Mouse (Mus musculus) heart, embryonic 10.5 days (tissue): ENCODE measurements around the gene Myt1. TPM values are rescaled to one million over a fixed set of nuclear protein-coding genes. Genes with fewer than 3 reads are reported as not detected.
A peak's percentile ranks its signal among the peaks of the same experiment; 100 is the strongest.

ENCODE experiments used
- DNase-seq: peaks from one replicate; pipeline ENCODE4 v3.0.0-alpha.2; 2017; ENCODE audit warnings: low spot score
- H3K27ac ChIP-seq: fragments of 300-500 bp; sonication (generic); 2 replicates; pipeline ENCODE4 v1.5.1; 2016; ENCODE audit warnings: mild to moderate bottlenecking
- H3K27me3 ChIP-seq: fragments of 300-500 bp; sonication (generic); 2 replicates; pipeline ENCODE4 v1.6.1; 2016; ENCODE audit warnings: mild to moderate bottlenecking; ENCODE audit not compliant: poor library complexity, insufficient read depth, severe bottlenecking
- H3K36me3 ChIP-seq: fragments of 300-500 bp; sonication (generic); 2 replicates; pipeline ENCODE4 v1.6.1; 2016; ENCODE audit warnings: mild to moderate bottlenecking, moderate library complexity
- H3K4me1 ChIP-seq: fragments of 300-500 bp; sonication (generic); 2 replicates; pipeline ENCODE4 v1.6.1; 2016; ENCODE audit warnings: mild to moderate bottlenecking
- H3K4me3 ChIP-seq: fragments of 300-500 bp; sonication (generic); 2 replicates; pipeline ENCODE4 v1.5.1; 2016; ENCODE audit warnings: mild to moderate bottlenecking, moderate library complexity
- H3K9me3 ChIP-seq: fragments of 300-500 bp; sonication (generic); 2 replicates; pipeline ENCODE4 v1.6.1; 2016; ENCODE audit warnings: mild to moderate bottlenecking, moderate library complexity
- WGBS: fragments of 180-500 bp; shearing (Covaris S2); methylation state at CpG from one replicate; pipeline ENCODE4 v1.1.7; 2016; 5-methylcytosine and 5-hydroxymethylcytosine counted together
- polyA plus RNA-seq: library from polyadenylated mRNA; unstranded; fragments of >200 nt; fragmentation: Nextera tagmentation; extraction: Ambion mirVana; gene quantifications from 2 replicates; pipeline ENCODE4 v1.2.1, GENCODE M21; 2016

Myt1 gene
- polyA plus RNA-seq, 1 experiment from 2014 or later, result 0.05 TPM

DNA sequence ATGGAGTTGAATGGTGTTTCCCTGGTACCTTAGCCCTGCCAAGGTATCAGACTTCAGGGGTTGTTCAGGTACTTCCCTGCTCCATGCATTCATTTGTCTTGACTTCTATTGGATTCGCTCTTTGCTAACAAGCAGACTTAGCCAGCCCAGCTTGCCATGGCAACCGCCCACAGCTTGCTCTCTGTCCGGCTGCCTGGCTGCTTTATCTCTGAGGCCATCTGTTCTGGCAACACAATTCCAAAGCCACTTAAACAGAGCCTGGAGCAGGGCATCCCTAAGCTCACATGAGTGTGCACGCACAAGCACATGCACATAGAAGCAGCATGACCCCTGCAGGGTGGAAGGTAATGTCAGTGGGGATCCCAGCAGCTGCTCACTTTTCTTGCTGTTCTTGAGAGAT, 4.1 kb upstream of the Myt1 start:
- no peaks in the 10 kb centered on the region for H3K36me3 ChIP-seq
- H3K4me3 ChIP-seq, result no peak overlapping the region
- H3K27me3 ChIP-seq, result peaks cover 15% of the 10 kb centered on the region; the same call in 1 of the 2 replicates
- WGBS, result 43% methylated on average over 4 of the region's 4 CpGs
- H3K4me1 ChIP-seq, result peaks cover 3% of the 10 kb centered on the region; the same call in 1 of the 2 replicates
- no peak for DNase-seq
- H3K27ac ChIP-seq, result no peak overlapping the region
- H3K9me3 ChIP-seq, result no peaks in the 10 kb centered on the region

GRCm38 (mm10) chr2:181763886-181764527, 875 bp downstream of the Myt1 start:
- Histone ChIP-seq H3K4me3 (no peak overlapping the region), H3K9me3 (no peaks in the 10 kb centered on the region), H3K27ac (no peak overlapping the region), H3K36me3 (no peaks in the 10 kb centered on the region), H3K4me1 (peaks cover 2% of the 10 kb centered on the region; the same call in 1 of the 2 replicates), H3K27me3 (peaks cover 15% of the 10 kb centered on the region; the same call in 1 of the 2 replicates)
- 39% methylated on average over 14 of the region's 14 CpGs for WGBS
- no peak for DNase-seq

DNA sequence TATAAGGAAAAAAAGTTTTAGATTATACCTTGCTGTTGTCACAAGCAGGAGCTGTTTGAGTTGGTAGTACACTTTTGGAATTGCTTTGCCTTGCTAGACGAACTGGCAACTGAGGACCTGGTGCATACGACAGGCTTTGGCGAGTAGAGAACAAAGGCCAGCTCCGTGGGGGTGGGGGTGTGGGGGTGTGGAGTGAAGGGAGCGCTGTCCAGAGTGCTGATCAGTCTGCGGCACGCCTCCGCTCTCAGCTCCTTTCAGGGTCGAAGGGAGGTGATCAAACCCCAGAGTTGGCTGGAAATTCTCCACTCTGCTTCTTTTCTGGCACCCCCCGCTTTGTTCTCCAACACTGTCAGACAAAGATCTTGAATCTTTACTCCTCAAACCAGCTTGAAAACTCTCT, 1.5 kb downstream of the Myt1 start:
- Histone ChIP-seq H3K4me3 (no peak overlapping the region), H3K4me1 (no peaks in the 10 kb centered on the region), H3K9me3 (no peaks in the 10 kb centered on the region), H3K27me3 (peaks cover 15% of the 10 kb centered on the region; the same call in 1 of the 2 replicates), H3K27ac (no peak overlapping the region), H3K36me3 (no peaks in the 10 kb centered on the region)
- peak; percentile 76 for DNase-seq
- whole genome bisulfite sequencing, result 2% methylated on average over 10 of the region's 10 CpGs

GRCm38 (mm10) chr2:181765251-181765650, 2.1 kb downstream of the Myt1 start:
- no peaks in the 10 kb centered on the region for H3K36me3 ChIP-seq
- peaks cover 15% of the 10 kb centered on the region; the same call in 1 of the 2 replicates for H3K27me3 ChIP-seq
- no peak overlapping the region for H3K4me3 ChIP-seq
- WGBS, result 80% methylated on average over 4 of the region's 4 CpGs
- H3K4me1 ChIP-seq, result no peaks in the 10 kb centered on the region
- no peaks in the 10 kb centered on the region for H3K9me3 ChIP-seq
- no peak for DNase-seq
- no peak overlapping the region for H3K27ac ChIP-seq

DNA sequence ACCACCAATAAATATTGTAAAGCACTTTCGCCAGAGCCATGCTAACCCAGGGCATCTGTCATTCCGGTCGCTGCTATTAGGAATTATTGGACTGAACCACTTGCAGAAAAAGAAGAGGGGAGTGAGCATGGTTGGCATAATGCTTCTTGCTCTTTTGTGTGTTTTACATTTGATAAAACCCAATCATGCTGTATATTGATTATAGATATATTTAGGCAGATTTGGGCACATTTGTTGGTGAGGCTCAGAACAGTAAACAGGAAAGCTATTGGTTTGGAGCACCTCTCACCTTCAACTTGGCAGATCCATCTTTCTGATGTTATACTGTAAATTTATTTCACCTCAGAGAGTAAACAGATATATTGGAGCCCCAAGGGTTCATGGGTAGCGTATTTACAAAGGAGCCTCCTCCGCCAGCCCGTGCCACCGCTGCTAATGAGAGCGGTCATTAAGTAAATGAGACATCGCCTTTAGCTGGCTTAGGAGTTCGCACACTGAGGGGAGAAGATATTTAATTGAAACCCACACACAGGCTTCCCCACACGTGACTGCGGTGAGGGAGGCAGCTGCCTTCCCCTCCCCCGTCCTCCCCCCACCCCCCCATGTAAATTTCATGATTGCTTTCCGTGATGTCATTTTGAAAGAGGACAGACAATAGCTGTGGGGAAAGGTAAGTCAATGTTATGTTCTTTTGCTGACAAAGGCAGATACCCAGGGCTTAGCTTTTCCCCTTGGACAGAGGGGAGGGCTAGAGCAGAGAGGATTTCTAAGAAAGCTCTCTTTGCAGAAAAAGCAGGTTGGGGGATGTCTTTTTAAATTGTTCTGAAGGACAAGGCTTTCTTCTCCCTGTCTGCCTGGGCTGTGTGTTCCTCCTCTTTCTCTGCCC, 3.8 kb downstream of the Myt1 start:
- Histone ChIP-seq H3K4me3 (no peak overlapping the region), H3K36me3 (no peaks in the 10 kb centered on the region), H3K9me3 (no peaks in the 10 kb centered on the region), H3K27me3 (peaks cover 15% of the 10 kb centered on the region; the same call in 1 of the 2 replicates), H3K4me1 (no peaks in the 10 kb centered on the region), H3K27ac (no peak overlapping the region)
- 63% methylated on average over 14 of the region's 14 CpGs for WGBS
- DNase-seq, result no peak

GRCm38 (mm10) chr2:181768451-181768850, 5.3 kb downstream of the Myt1 start:
- Histone ChIP-seq H3K36me3 (no peaks in the 10 kb centered on the region), H3K4me1 (no peaks in the 10 kb centered on the region), H3K4me3 (no peak overlapping the region), H3K9me3 (no peaks in the 10 kb centered on the region), H3K27me3 (peaks cover 5% of the 10 kb centered on the region; the same call in 1 of the 2 replicates), H3K27ac (no peak overlapping the region)
- no peak for DNase-seq

GRCm38 (mm10) chr2:181769397-181769796, 6.3 kb downstream of the Myt1 start:
- Histone ChIP-seq H3K9me3 (no peaks in the 10 kb centered on the region), H3K4me1 (no peaks in the 10 kb centered on the region), H3K27me3 (no peaks in the 10 kb centered on the region), H3K36me3 (no peaks in the 10 kb centered on the region), H3K4me3 (no peak overlapping the region), H3K27ac (no peak overlapping the region)
- DNase-seq, result no peak
- 84% methylated on average over 2 of the region's 2 CpGs for WGBS

GRCm38 (mm10) chr2:181773203-181773602, 10.1 kb downstream of the Myt1 start:
- 67% methylated on average over 2 of the region's 2 CpGs for whole genome bisulfite sequencing
- Histone ChIP-seq H3K27ac (no peak overlapping the region), H3K4me3 (no peak overlapping the region), H3K36me3 (no peaks in the 10 kb centered on the region), H3K4me1 (no peaks in the 10 kb centered on the region), H3K9me3 (no peaks in the 10 kb centered on the region), H3K27me3 (no peaks in the 10 kb centered on the region)
- DNase-seq, result no peak

GRCm38 (mm10) chr2:181775786-181776185, 12.7 kb downstream of the Myt1 start:
- H3K9me3 ChIP-seq, result no peaks in the 10 kb centered on the region
- H3K36me3 ChIP-seq, result no peaks in the 10 kb centered on the region
- no peak for DNase-seq
- 69% methylated on average over 1 of the region's 1 CpGs for WGBS
- H3K4me1 ChIP-seq, result no peaks in the 10 kb centered on the region
- no peaks in the 10 kb centered on the region for H3K27me3 ChIP-seq
- no peak overlapping the region for H3K4me3 ChIP-seq
- H3K27ac ChIP-seq, result no peak overlapping the region

- Histone ChIP-seq H3K27me3 (no peaks in the 10 kb centered on the region), H3K4me1 (no peaks in the 10 kb centered on the region), H3K4me3 (no peak overlapping the region), H3K9me3 (no peaks in the 10 kb centered on the region), H3K27ac (no peak overlapping the region), H3K36me3 (no peaks in the 10 kb centered on the region)
- no peak for DNase-seq
- 52% methylated on average over 2 of the region's 2 CpGs for WGBS
Observed at GRCm38 (mm10) chr2:181777715-181778114, 14.6 kb downstream of the Myt1 start.

DNA sequence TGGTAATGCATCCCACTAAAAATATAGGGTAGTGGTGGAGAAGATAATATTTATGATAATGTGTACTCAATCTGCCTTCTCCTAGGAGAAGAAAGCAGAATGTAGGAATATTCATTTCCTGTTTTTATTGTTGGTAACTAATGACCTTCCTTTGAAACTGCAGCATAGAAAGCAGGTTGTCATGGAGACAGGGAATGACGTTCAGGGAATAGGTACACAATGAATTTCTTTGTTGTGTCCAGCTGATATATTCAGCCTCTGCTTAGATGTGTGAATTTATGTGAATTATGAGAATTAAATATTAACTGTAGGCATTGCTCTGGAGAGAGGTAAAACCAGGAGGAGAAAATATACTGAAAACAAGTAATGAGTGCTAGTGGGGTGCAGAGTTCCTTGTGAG, 18.3 kb downstream of the Myt1 start:
- 39% methylated on average over 1 of the region's 1 CpGs for WGBS
- no peaks in the 10 kb centered on the region for H3K4me1 ChIP-seq
- H3K27me3 ChIP-seq, result no peaks in the 10 kb centered on the region

DNA sequence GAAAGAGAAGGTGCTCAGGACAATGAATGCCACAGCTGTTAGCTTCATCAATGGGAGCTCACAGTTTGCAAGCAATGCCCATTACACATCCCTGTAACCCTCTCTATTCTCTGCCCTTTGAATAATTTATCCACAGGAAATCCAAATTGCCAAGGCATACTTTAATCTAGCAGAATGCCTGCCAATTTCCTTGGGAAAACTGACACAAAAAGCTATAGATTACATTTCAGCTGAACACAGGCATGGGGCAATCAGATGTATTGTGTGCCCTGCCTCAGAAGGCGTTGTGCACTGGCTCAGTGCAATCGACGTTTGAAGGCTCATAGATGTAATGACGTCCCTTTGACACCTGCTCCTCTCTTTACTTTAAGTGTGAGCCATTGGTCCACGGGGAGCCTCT, 24.7 kb downstream of the Myt1 start:
- H3K27ac ChIP-seq, result no peak overlapping the region
- no peaks in the 10 kb centered on the region for H3K4me1 ChIP-seq
- H3K27me3 ChIP-seq, result no peaks in the 10 kb centered on the region
- H3K4me3 ChIP-seq, result no peak overlapping the region
- 76% methylated on average over 5 of the region's 5 CpGs for WGBS
- H3K36me3 ChIP-seq, result no peaks in the 10 kb centered on the region
- no peak for DNase-seq
- H3K9me3 ChIP-seq, result no peaks in the 10 kb centered on the region

More for the DNA sequence above, 18.3 kb downstream of the Myt1 start:
- no peak overlapping the region for H3K27ac ChIP-seq
- no peaks in the 10 kb centered on the region for H3K9me3 ChIP-seq
- no peak for DNase-seq
- no peak overlapping the region for H3K4me3 ChIP-seq
- no peaks in the 10 kb centered on the region for H3K36me3 ChIP-seq

DNA sequence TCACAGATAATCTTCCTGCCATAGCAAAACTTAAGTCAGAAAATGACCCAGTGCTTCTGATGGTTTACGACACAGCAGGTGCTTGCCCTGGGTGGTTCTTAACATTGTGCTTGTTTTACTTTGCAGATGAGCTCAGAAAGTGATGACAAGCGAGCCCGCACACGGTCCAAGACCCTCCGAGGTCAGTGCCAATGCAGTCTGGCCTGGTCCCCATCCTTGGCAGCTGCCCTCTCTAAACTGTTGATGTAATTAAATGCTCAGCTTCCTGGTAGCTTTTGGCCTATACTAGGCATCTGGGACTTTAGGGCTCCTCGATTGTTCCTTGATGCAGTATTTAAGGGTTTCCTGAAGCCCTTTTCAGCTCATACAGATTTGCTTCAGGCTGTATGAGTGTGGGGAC, 26.3 kb downstream of the Myt1 start:
- Histone ChIP-seq H3K36me3 (no peaks in the 10 kb centered on the region), H3K4me1 (no peaks in the 10 kb centered on the region), H3K9me3 (no peaks in the 10 kb centered on the region), H3K4me3 (no peak overlapping the region), H3K27ac (no peak overlapping the region), H3K27me3 (no peaks in the 10 kb centered on the region)
- DNase-seq, result no peak
- WGBS, result 74% methylated on average over 6 of the region's 6 CpGs
